Mouse (Mus musculus) urinary bladder, postnatal 10 days (tissue): ENCODE results near the gene Dnajc16.

ENCODE experiments used
- DNase-seq: peaks from one replicate; pipeline ENCODE4 v3.0.0; 2022; ENCODE audit warnings: low spot score

The Dnajc16 gene

DNA sequence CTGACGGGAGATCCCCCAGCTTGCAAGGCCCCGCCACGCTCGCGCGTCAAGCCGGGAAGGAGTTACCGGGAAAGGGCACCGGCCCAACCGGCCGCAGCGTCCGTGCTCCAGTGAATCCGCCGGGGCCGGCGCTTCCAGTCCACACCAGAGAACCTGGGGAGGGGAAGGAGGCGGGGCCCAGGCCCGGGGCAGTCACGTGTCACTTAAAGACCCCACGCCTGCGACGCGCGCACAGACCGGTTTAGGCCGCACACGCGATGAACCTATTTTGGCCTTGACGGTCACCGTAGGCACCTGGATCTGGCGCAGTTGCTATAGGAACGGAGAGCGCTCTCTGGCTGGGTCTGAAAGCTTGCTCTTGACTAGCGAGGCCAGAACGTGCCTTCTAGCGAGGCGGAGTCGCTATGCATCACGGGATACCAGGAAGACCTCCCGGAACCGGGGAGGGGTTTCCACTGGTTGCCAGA lies at the start of gene Dnajc16:
Gene Dnajc16 (minus strand): TSS at position 408 of the 467 bp plus-strand sequence.
- DNase-seq: peak; percentile 92

GRCm38 (mm10) chr4:141834536-141835095 lies 43.9 kb upstream of the Dnajc16 start:
- DNase-seq: no peak

- DNase-seq: no peak
Measured at GRCm38 (mm10) chr4:141833911-141834310, 43.2 kb upstream of the Dnajc16 start.

DNA sequence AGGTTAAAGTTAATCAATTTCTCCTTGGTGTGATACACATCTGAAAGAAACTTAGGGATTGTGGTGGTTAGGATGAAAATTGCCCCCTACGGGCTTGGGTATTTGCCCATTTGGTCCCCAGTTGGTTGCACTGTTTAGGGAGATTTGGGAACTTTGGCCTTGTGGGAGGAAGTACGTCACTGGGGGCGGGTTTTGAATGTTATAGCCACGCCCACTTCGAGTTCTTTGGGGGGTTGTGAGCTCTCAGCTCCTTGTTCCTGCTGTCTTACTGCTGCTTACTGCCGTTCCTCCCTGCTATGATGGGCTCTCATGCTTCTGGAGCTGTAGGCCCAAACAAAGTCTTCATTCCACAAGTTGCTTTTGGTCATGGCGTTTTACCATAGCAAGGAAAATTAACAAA lies 40.6 kb upstream of the Dnajc16 start:
- no peak for DNase-seq

GRCm38 (mm10) chr4:141830381-141830780 lies 39.6 kb upstream of the Dnajc16 start:
- no peak for DNase-seq

DNA sequence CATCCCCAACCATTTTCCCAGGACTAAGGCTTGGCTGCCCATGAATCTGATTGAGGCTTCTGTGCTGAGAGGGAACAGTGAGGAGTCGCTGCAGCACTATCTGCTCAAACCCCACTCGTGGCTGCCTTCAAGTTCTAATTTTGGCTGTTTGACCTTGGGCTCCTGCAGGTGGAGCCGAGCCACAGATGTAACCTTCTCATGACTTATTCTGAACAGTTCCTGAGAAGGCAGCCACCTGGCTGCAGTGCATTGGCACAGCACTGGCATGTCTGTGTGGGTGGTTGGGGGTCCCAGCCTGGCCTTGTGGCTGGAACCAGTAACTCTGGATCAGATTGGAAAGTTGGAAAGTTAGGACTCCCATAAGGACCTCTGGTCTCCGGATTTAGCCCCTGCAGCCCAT lies 37.4 kb upstream of the Dnajc16 start:
- no peak for DNase-seq

GRCm38 (mm10) chr4:141827401-141827800 lies 36.7 kb upstream of the Dnajc16 start:
- DNase-seq: no peak

DNA sequence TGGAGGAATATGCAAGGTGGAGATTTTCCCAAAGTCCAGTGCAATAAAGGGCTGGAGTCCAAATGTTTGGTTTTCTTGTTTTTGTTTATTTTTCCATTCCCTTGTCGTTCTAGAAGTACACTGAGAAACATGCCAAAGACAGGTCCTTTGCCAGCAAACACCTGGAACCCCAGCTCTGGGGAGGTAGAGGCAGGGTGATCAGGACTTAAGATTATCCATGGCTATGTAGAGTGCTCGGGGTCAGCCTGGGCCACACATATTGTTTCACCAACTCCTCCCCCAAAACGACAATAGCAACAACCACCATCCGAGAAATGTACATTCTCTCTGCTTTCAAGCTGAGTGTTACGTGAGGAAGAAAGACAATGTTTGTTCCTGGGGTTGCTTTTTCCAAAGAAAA lies 35.3 kb upstream of the Dnajc16 start, which contains the start of gene Cela2a:
Gene Cela2a (minus strand): TSS at position 101 of the 400 bp plus-strand sequence.
- DNase-seq: no peak

DNA sequence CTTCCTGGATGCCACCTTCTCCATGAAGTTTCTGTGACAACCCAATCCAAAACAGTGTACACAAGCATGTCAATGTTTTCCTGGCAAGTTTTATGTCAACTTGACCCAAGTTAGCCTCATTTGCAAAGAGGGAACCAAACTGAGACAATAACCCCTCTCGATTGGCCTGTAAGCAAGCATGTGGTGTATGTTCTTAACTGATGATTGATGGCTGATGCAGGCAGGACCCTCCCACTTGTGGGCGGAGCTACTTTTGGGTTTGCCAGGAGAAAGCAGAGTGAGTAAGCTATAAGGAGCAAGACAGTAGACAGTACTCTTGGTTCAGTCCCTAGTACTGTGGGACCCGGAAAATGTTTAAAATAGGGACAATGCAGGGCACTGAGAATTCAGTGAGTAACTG lies 32.2 kb upstream of the Dnajc16 start:
- DNase-seq: no peak

DNA sequence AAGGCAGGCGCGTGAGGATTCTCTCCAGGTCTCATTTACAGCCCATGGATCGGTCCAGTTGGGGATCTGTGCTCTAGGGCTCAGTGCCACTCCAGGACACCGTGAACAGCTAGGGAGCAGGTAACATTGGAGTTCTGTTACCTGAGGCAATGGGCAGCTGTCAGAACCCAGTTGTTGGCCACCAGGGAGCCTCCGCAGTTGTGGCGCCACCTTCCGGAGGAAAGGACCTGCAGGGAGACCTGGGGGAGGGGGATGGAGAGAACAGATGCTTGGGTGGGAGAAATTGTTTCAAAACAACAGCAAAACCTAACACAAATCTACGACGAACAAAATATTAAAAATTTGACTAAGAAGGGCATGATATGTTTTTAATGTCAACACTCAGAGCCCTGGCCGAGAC lies 31.4 kb upstream of the Dnajc16 start:
- DNase-seq: peak; percentile 1

DNA sequence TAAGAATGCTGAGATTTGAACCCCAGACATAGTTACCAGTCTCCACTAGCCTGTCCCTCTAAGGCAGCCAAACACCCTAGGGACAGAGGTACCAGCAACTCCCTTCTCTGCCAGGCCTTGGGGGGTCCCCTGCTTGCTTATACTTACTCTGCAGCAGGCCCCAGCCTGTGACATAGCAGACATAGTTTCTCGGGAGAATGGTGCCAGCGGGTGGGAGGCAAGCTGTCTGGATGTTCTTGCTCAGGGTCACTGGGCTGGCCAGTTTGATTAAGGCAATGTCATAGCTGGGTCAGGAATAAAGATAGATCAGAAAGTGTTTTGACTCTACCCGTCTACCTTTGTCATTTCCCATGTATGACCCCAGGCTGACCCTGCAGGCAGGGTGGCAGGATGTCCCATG lies 30.4 kb upstream of the Dnajc16 start:
- peak; percentile 6 for DNase-seq

- no peak for DNase-seq
Measured at GRCm38 (mm10) chr4:141819316-141819715, 28.6 kb upstream of the Dnajc16 start.

- peak; percentile 8 for DNase-seq
Measured at GRCm38 (mm10) chr4:141818861-141819260, 28.1 kb upstream of the Dnajc16 start.

DNA sequence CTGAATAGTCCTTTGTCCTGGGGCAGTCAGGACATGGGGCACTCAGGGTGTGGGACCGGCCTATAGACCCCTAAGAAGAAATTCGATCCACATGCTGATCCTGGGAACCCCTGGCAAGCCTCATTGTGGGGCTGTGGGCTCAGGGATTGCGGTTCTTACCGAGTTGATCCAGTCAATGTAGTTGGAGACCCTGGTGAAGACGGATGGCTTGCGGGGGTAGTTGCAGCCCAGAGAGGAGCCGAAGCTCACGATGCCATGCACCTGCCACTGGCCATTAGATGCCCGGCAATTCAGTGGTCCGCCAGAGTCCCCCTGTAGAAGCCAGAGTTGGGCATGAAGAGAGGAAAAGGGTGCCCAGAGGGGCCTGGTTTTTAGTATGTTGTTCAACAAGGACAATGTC lies 27.0 kb upstream of the Dnajc16 start:
- DNase-seq: peak; percentile 5

DNA sequence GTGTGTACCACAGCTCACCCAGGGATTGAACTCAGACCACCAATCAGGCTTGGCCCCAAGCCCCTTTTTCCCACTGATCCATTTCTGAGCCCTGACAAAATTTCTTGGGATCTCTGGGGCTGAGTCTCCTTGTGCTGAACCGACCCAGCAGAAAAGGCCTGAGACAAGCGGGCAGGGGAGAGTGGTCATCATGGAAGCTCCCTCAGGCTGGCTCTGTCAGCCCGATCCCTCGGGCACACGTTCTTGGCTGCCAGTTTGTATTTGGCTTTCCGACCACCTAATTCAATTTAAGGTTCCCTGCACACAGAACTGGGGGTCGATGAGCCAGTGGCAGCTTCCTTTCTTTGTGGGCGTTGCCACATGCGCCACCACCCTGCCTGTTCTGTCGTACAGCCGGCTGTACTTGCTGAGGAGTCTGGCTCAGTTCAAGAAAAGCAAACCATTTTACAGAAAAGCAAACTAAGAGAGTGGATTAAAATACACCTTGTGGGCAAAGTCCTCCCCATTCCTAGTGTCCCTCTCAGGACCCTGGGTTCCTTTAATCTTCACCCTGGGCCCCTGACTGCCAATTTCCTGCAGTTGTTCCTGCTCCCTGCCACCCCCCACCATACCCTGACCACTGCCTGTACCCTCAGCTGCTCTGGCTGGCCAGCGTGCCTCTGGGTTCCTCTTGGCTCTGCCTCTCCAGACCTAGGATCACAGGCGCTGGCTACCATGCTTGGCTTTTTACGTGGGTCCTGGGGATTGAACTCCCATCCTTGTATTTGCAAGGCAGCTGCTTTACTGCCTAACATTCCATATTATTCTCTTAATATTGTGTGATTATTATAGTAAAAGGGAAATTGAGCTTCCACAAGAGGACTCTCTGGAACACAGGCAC lies 26.3 kb upstream of the Dnajc16 start:
- peak; percentile 4 for DNase-seq

GRCm38 (mm10) chr4:141816267-141816666 lies 25.5 kb upstream of the Dnajc16 start:
- no peak for DNase-seq

- DNase-seq: no peak
Measured at GRCm38 (mm10) chr4:141811375-141811774, 20.6 kb upstream of the Dnajc16 start.

- DNase-seq: no peak
Measured at GRCm38 (mm10) chr4:141810975-141811374, 20.2 kb upstream of the Dnajc16 start.

DNA sequence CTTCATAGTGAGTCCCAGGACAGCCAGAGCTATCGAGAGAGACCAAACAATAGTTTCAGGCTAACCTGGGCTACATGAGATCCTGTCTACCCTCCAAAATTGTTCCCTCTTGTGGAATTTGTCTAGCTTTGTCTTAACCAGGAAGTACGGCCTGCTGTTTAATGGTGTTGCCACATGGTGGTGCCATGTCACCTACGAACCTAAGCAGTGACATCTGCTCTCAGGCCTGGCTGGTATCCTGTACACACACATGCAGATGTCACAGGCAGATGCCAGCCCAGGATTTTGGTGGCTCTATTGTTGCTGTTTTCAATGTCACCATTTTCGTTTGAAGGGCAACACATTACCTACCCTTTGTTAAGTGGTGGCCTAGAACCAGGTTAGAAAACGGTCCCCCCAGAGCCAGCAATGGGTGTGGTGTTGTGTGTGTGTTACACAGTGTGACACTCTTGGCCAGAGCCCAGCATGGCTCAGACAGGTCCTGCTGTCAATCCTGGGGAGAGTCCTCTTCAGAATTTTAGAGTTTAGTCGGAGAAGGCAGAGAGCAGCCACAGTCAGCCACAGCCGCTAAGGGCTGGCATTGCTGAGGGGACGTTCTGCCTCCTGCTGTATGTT lies 19.2 kb upstream of the Dnajc16 start:
- no peak for DNase-seq

GRCm38 (mm10) chr4:141805886-141806285 lies 15.2 kb upstream of the Dnajc16 start:
- no peak for DNase-seq

- no peak for DNase-seq
Measured at GRCm38 (mm10) chr4:141804105-141804504, 13.4 kb upstream of the Dnajc16 start.

GRCm38 (mm10) chr4:141797545-141797944 lies 6.8 kb upstream of the Dnajc16 start:
- DNase-seq: no peak

DNA sequence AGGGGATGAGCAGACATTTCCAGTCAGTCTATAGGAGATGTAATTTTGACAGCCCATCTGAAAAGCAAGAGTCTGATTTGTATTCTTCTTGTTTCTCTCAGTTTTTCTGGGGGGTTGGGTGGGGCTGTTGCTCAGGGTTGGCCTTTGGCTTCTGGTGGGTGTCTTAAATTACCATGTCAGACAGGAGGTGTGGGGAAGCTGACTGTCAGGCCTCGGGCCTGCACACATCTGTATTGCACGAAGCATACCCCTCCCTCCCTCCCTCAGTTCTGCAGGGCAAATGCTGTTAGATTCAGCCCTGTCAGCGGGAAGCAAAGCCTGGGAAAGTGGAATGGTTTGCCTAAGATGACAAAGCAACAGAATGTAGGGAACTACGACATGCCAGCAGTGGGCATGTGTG lies 6.2 kb upstream of the Dnajc16 start:
- DNase-seq: no peak
